Mouse (Mus musculus) midbrain, postnatal 0 days (tissue): ENCODE data around the gene Qpct. TPM values are rescaled to one million over a fixed set of nuclear protein-coding genes. Genes with fewer than 3 reads are reported as not detected.

ENCODE experiments used
- ATAC-seq: fragments of 200-750 bp; cut with Nextera tagmentation; 2 replicates; pipeline ENCODE4 v1.8.0; 2017; ENCODE audit warnings: moderate number of reproducible peaks, mild to moderate bottlenecking, moderate TSS enrichment, moderate library complexity; ENCODE audit not compliant: low FRiP score
- DNase-seq: peaks from one replicate; pipeline ENCODE4 v3.0.0-alpha.2; 2015; ENCODE audit warnings: low spot score
- H3K27ac ChIP-seq: fragments of 300-500 bp; sonication (generic); 2 replicates; pipeline ENCODE4 v1.5.1; 2014; ENCODE audit warnings: low read depth, mild to moderate bottlenecking, low read length, mixed read lengths
- H3K27me3 ChIP-seq: fragments of 300-500 bp; sonication (generic); 2 replicates; pipeline ENCODE4 v1.6.1; 2014; ENCODE audit warnings: low read length, control low read depth, mixed read lengths; ENCODE audit not compliant: insufficient read depth
- H3K36me3 ChIP-seq: fragments of 300-500 bp; sonication (generic); 2 replicates; pipeline ENCODE4 v1.6.1; 2014; ENCODE audit warnings: low read length, control low read depth, mixed read lengths; ENCODE audit not compliant: insufficient read depth
- H3K4me1 ChIP-seq: fragments of 300-500 bp; sonication (generic); 2 replicates; pipeline ENCODE4 v1.6.1; 2014; ENCODE audit warnings: mild to moderate bottlenecking, control low read depth, antibody characterized with exemption, low read length, mixed read lengths; ENCODE audit not compliant: insufficient read depth
- H3K4me2 ChIP-seq: fragments of 300-500 bp; sonication (generic); 2 replicates; pipeline ENCODE4 v1.6.1; 2014; ENCODE audit warnings: low read depth, mild to moderate bottlenecking, low read length, mixed read lengths; ENCODE audit not compliant: poor library complexity, severe bottlenecking
- H3K4me3 ChIP-seq: fragments of 300-500 bp; sonication (generic); 2 replicates; pipeline ENCODE4 v1.5.1; 2014; ENCODE audit warnings: low read depth, mild to moderate bottlenecking, low read length, moderate library complexity
- H3K9ac ChIP-seq: fragments of 300-500 bp; sonication (generic); replicated peaks from 2 replicates; pipeline ENCODE4 v1.6.1; 2014; ENCODE audit warnings: mild to moderate bottlenecking, low read length, moderate library complexity, mixed read lengths; ENCODE audit not compliant: poor library complexity, severe bottlenecking
- H3K9me3 ChIP-seq: fragments of 300-500 bp; sonication (generic); 2 replicates; pipeline ENCODE4 v1.6.1; 2016; ENCODE audit warnings: low read length, control low read depth
- CTCF ChIP-seq: IDR thresholded peaks from 2 replicates; pipeline ENCODE4 v1.5.1; 2016; ENCODE audit warnings: antibody characterized with exemption, mild to moderate bottlenecking
- WGBS: fragments of 180-500 bp; shearing (Covaris S2); extraction: QIAGEN DNeasy Blood & Tissue Kit; methylation state at CpG from one replicate; pipeline ENCODE4 v1.1.7; 2014; 5-methylcytosine and 5-hydroxymethylcytosine counted together
- polyA plus RNA-seq: library from polyadenylated mRNA; unstranded; fragments of >200 nt; fragmentation: Nextera tagmentation; extraction: Ambion mirVana; gene quantifications from 2 replicates; pipeline ENCODE4 v1.2.1, GENCODE M21; 2015
- total RNA-seq: library from RNA; depleted of rRNA; stranded (reverse); fragments of >200 nt; gene quantifications from 2 replicates; pipeline ENCODE4 v1.2.3, GENCODE M21; 2014

The Qpct gene
- total and polyA plus RNA-seq, 2 experiments from 2014 or later = 28.0 to 30.2 TPM

DNA sequence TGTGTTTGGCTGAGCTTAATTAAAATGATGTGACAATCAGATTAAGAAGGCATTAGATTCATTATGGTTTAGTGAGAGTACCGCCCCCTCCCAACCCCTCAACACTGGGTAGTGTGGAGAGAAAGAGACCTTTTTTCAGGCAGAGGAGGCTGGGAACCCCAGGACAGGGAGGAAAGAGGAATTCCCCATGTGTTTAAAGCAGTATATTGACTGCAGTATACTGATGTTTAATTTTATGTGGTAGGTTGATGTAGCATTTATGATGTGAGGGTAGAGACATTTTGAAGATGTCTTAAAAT is 26.1 kb downstream of the Qpct start:
- H3K27me3 ChIP-seq = no peaks in the 10 kb centered on the region
- H3K4me3 ChIP-seq = no peak overlapping the region
- no peak overlapping the region for H3K27ac ChIP-seq
- H3K4me2 ChIP-seq = no peak overlapping the region
- no peak overlapping the region for H3K9ac ChIP-seq
- WGBS = 81% methylated on average over 1 of the region's 1 CpGs
- no peak for DNase-seq
- TF ChIP-seq CTCF = no peak
- H3K9me3 ChIP-seq = no peaks in the 10 kb centered on the region
- ATAC-seq = no peak
- H3K4me1 ChIP-seq = no peaks in the 10 kb centered on the region
- H3K36me3 ChIP-seq = 0 out of 2 replicates have a peak, but pooled peaks cover 4% of the 10 kb centered on the region

- Histone ChIP-seq H3K9me3 (no peaks in the 10 kb centered on the region), H3K27ac (no peak overlapping the region), H3K4me2 (no peak overlapping the region), H3K27me3 (no peaks in the 10 kb centered on the region), H3K9ac (no peak overlapping the region), H3K4me3 (no peak overlapping the region), H3K4me1 (no peaks in the 10 kb centered on the region), H3K36me3 (0 out of 2 replicates have a peak, but pooled peaks cover 4% of the 10 kb centered on the region)
- ATAC-seq (no peak), DNase-seq (no peak)
- TF ChIP-seq CTCF = no peak
- WGBS = 90% methylated on average over 8 of the region's 8 CpGs
Observed at GRCm38 (mm10) chr17:79078248-79078647, 26.5 kb downstream of the Qpct start.

- WGBS = 61% methylated on average over 1 of the region's 1 CpGs
- Histone ChIP-seq H3K27me3 (no peaks in the 10 kb centered on the region), H3K4me3 (no peak overlapping the region), H3K27ac (no peak overlapping the region), H3K9me3 (no peaks in the 10 kb centered on the region), H3K9ac (no peak overlapping the region), H3K4me1 (no peaks in the 10 kb centered on the region), H3K4me2 (no peak overlapping the region), H3K36me3 (no peaks in the 10 kb centered on the region)
- ATAC-seq (no peak), DNase-seq (no peak)
- TF ChIP-seq CTCF = no peak
Observed at GRCm38 (mm10) chr17:79091710-79092109, 40.0 kb downstream of the Qpct start.

- WGBS = 72% methylated on average over 5 of the region's 5 CpGs
- DNase-seq (no peak), ATAC-seq (no peak)
- no peaks in the 10 kb centered on the region for H3K4me1 ChIP-seq
- no peaks in the 10 kb centered on the region for H3K36me3 ChIP-seq
- no peak overlapping the region for H3K9ac ChIP-seq
- no peak overlapping the region for H3K4me2 ChIP-seq
- H3K4me3 ChIP-seq = no peak overlapping the region
- no peaks in the 10 kb centered on the region for H3K27me3 ChIP-seq
- H3K9me3 ChIP-seq = no peaks in the 10 kb centered on the region
- no peak for TF ChIP-seq CTCF
- no peak overlapping the region for H3K27ac ChIP-seq
Observed at GRCm38 (mm10) chr17:79093286-79093975, 41.7 kb downstream of the Qpct start.

GRCm38 (mm10) chr17:79095624-79096023 is 43.9 kb downstream of the Qpct start:
- Histone ChIP-seq H3K4me3 (no peak overlapping the region), H3K27me3 (no peaks in the 10 kb centered on the region), H3K9ac (no peak overlapping the region), H3K4me2 (no peak overlapping the region), H3K4me1 (no peaks in the 10 kb centered on the region), H3K9me3 (no peaks in the 10 kb centered on the region), H3K36me3 (no peaks in the 10 kb centered on the region), H3K27ac (no peak overlapping the region)
- DNase-seq (no peak), ATAC-seq (no peak)
- 84% methylated on average over 2 of the region's 2 CpGs for WGBS
- TF ChIP-seq CTCF = no peak

GRCm38 (mm10) chr17:79099866-79100265 is 48.2 kb downstream of the Qpct start:
- H3K36me3 ChIP-seq = no peaks in the 10 kb centered on the region
- H3K27me3 ChIP-seq = no peaks in the 10 kb centered on the region
- H3K9ac ChIP-seq = no peak overlapping the region
- ATAC-seq (no peak), DNase-seq (no peak)
- no peak for TF ChIP-seq CTCF
- H3K4me1 ChIP-seq = no peaks in the 10 kb centered on the region
- no peak overlapping the region for H3K4me3 ChIP-seq
- H3K9me3 ChIP-seq = no peaks in the 10 kb centered on the region
- 91% methylated on average over 4 of the region's 4 CpGs for WGBS
- H3K4me2 ChIP-seq = no peak overlapping the region
- H3K27ac ChIP-seq = no peak overlapping the region
